Mouse (Mus musculus): ENCODE results near the gene Heatr3. TPM values are rescaled to one million over a fixed set of nuclear protein-coding genes. Genes with fewer than 3 reads are reported as not detected.

Gene Heatr3
- polyA plus RNA-seq, 1 experiment from 2014 or later: 32.8 TPM

DNA sequence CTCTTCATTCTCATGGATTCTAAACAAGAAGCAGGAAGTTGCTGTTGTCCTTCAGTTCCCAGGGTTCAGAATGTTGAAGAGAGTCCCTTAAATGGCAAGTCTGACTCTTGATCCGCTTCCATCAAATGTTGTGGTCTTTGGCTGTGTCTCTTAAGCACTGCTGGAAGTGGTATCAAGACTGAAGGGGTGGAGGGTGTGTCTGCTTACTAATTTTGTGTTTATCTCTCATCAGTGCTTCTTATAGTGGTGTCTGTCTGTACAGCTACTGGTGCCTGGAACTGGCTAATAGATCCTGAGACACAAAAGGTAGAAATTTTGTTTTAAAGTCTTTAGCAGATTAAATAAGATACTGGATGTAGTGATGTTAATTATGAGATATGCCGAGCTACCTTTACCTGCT, 12.8 kb upstream of the Heatr3 start:
- no peak overlapping the region for H3K4me2 ChIP-seq (ENCODE audit: low read depth, low read length)
- 92% methylated on average over 2 of the region's 2 CpGs for WGBS
- H3K36me3 ChIP-seq (ENCODE audit: control insufficient read depth, insufficient read depth): peaks cover 16% of the 10 kb centered on the region
- H3K9me3 ChIP-seq (replicated peaks; ENCODE audit: control insufficient read depth, low read length): no peaks in the 10 kb centered on the region
- H3K9ac ChIP-seq (ENCODE audit: low read length): no peak overlapping the region
- no peak overlapping the region for H3K4me3 ChIP-seq (ENCODE audit: low read length)
- no peaks in the 10 kb centered on the region for H3K27me3 ChIP-seq (ENCODE audit: control insufficient read depth, insufficient read depth, low read length)
- no peak for ATAC-seq (replicated peaks; ENCODE audit: extremely low read depth, insufficient read depth, low FRiP score)
- no peaks in the 10 kb centered on the region for H3K4me1 ChIP-seq (ENCODE audit: control insufficient read depth, insufficient read depth, low read length)
- H3K27ac ChIP-seq (ENCODE audit: low read length): no peak overlapping the region

GRCm38 (mm10) chr8:88129397-88129796, 8.3 kb upstream of the Heatr3 start:
- WGBS: 93% methylated on average over 4 of the region's 4 CpGs
- Histone ChIP-seq H3K9ac (ENCODE audit: low read length) (no peak overlapping the region), H3K27ac (ENCODE audit: low read length) (no peak overlapping the region), H3K4me1 (ENCODE audit: control insufficient read depth, insufficient read depth, low read length) (no peaks in the 10 kb centered on the region), H3K36me3 (ENCODE audit: control insufficient read depth, insufficient read depth) (peaks cover 28% of the 10 kb centered on the region), H3K4me2 (ENCODE audit: low read depth, low read length) (no peak overlapping the region), H3K9me3 (replicated peaks; ENCODE audit: control insufficient read depth, low read length) (no peaks in the 10 kb centered on the region), H3K27me3 (ENCODE audit: control insufficient read depth, insufficient read depth, low read length) (no peaks in the 10 kb centered on the region), H3K4me3 (ENCODE audit: low read length) (no peak overlapping the region)
- ATAC-seq (replicated peaks; ENCODE audit: extremely low read depth, insufficient read depth, low FRiP score): no peak

DNA sequence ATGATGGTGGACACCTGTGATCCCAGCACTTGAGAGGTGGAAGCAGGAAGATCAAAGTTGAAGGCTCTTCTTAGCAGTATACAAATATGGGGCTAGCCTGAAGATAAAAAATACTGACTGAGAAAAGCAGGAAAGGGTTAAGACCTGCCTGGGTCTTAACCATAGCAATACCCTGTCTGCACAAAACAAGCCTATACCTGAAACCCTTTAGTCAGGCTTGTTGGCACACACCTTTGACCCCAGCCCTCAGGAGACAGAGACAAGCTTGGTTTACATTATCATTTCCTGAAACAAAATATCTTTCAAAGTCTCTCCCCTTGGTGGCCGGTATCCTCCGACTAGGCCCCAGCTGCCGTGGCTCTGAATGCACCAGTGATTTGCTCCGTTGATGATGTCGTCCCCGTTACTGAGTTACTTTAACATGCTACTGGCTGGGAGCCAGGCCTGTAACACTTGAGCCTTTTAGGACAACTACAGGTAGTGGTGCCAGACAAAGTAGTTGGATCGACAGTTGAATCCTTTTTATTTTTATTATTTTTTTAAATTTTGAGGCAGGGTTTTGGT, 6.8 kb upstream of the Heatr3 start:
- no peak overlapping the region for H3K4me3 ChIP-seq (ENCODE audit: low read length)
- no peaks in the 10 kb centered on the region for H3K9me3 ChIP-seq (replicated peaks; ENCODE audit: control insufficient read depth, low read length)
- no peaks in the 10 kb centered on the region for H3K4me1 ChIP-seq (ENCODE audit: control insufficient read depth, insufficient read depth, low read length)
- H3K9ac ChIP-seq (ENCODE audit: low read length): no peak overlapping the region
- H3K27ac ChIP-seq (ENCODE audit: low read length): no peak overlapping the region
- no peak for ATAC-seq (replicated peaks; ENCODE audit: extremely low read depth, insufficient read depth, low FRiP score)
- 53% methylated on average over 7 of the region's 7 CpGs for WGBS
- peaks cover 25% of the 10 kb centered on the region for H3K36me3 ChIP-seq (ENCODE audit: control insufficient read depth, insufficient read depth)
- H3K27me3 ChIP-seq (ENCODE audit: control insufficient read depth, insufficient read depth, low read length): no peaks in the 10 kb centered on the region
- no peak overlapping the region for H3K4me2 ChIP-seq (ENCODE audit: low read depth, low read length)

- no peak overlapping the region for H3K4me2 ChIP-seq (ENCODE audit: low read depth, low read length)
- H3K4me1 ChIP-seq (ENCODE audit: control insufficient read depth, insufficient read depth, low read length): peaks cover 7% of the 10 kb centered on the region
- peaks cover 27% of the 10 kb centered on the region for H3K36me3 ChIP-seq (ENCODE audit: control insufficient read depth, insufficient read depth)
These were observed 1.6 kb downstream of the Heatr3 start for GRCm38 (mm10) chr8:88139256-88139655.

GRCm38 (mm10) chr8:88141629-88142028, 4.0 kb downstream of the Heatr3 start:
- Histone ChIP-seq H3K27ac (ENCODE audit: low read length) (no peak overlapping the region), H3K4me3 (ENCODE audit: low read length) (no peak overlapping the region), H3K9ac (ENCODE audit: low read length) (no peak overlapping the region), H3K27me3 (ENCODE audit: control insufficient read depth, insufficient read depth, low read length) (no peaks in the 10 kb centered on the region), H3K9me3 (replicated peaks; ENCODE audit: control insufficient read depth, low read length) (no peaks in the 10 kb centered on the region), H3K36me3 (ENCODE audit: control insufficient read depth, insufficient read depth) (peaks cover 20% of the 10 kb centered on the region), H3K4me2 (ENCODE audit: low read depth, low read length) (no peak overlapping the region), H3K4me1 (ENCODE audit: control insufficient read depth, insufficient read depth, low read length) (peaks cover 7% of the 10 kb centered on the region)
- WGBS: 77% methylated on average over 3 of the region's 3 CpGs
- ATAC-seq (replicated peaks; ENCODE audit: extremely low read depth, insufficient read depth, low FRiP score): no peak

More at GRCm38 (mm10) chr8:88139256-88139655, 1.6 kb downstream of the Heatr3 start:
- Histone ChIP-seq H3K4me3 (ENCODE audit: low read length) (no peak overlapping the region), H3K9ac (ENCODE audit: low read length) (no peak overlapping the region), H3K9me3 (replicated peaks; ENCODE audit: control insufficient read depth, low read length) (no peaks in the 10 kb centered on the region), H3K27ac (ENCODE audit: low read length) (no peak overlapping the region), H3K27me3 (ENCODE audit: control insufficient read depth, insufficient read depth, low read length) (no peaks in the 10 kb centered on the region)
- 95% methylated on average over 3 of the region's 3 CpGs for WGBS
- ATAC-seq (replicated peaks; ENCODE audit: extremely low read depth, insufficient read depth, low FRiP score): no peak

DNA sequence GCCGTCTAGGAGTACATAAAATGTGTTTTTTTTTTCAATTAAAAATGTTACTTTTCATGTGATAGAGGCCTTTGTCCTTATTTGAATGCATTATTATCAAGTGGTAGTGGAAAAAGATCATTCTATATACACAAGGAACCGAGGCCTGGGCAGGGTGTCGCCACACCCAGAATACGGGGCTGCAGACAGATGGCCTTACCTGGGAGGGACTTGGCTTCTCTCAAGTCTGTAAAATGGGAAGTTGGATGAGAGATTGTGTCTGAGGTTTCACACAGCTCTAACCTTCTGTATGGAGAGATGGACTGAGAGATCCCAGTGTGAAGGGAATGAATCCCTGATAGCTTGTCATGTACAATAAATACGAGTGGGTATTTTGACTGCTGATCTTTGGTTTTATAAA, 6.4 kb downstream of the Heatr3 start:
- H3K36me3 ChIP-seq (ENCODE audit: control insufficient read depth, insufficient read depth): peaks cover 33% of the 10 kb centered on the region
- WGBS: 88% methylated on average over 5 of the region's 5 CpGs
- H3K9me3 ChIP-seq (replicated peaks; ENCODE audit: control insufficient read depth, low read length): no peaks in the 10 kb centered on the region
- no peak overlapping the region for H3K27ac ChIP-seq (ENCODE audit: low read length)
- no peaks in the 10 kb centered on the region; the same call in 1 of the 2 replicates for H3K4me1 ChIP-seq (ENCODE audit: control insufficient read depth, insufficient read depth, low read length)
- H3K4me3 ChIP-seq (ENCODE audit: low read length): no peak overlapping the region
- ATAC-seq (replicated peaks; ENCODE audit: extremely low read depth, insufficient read depth, low FRiP score): no peak
- H3K9ac ChIP-seq (ENCODE audit: low read length): no peak overlapping the region
- no peak overlapping the region for H3K4me2 ChIP-seq (ENCODE audit: low read depth, low read length)
- no peaks in the 10 kb centered on the region for H3K27me3 ChIP-seq (ENCODE audit: control insufficient read depth, insufficient read depth, low read length)

GRCm38 (mm10) chr8:88150910-88151371, 13.3 kb downstream of the Heatr3 start:
- WGBS: 92% methylated on average over 6 of the region's 6 CpGs
- Histone ChIP-seq H3K36me3 (ENCODE audit: control insufficient read depth, insufficient read depth) (peaks cover 37% of the 10 kb centered on the region), H3K4me3 (ENCODE audit: low read length) (no peak overlapping the region), H3K9ac (ENCODE audit: low read length) (no peak overlapping the region), H3K27me3 (ENCODE audit: control insufficient read depth, insufficient read depth, low read length) (no peaks in the 10 kb centered on the region), H3K27ac (ENCODE audit: low read length) (no peak overlapping the region), H3K4me2 (ENCODE audit: low read depth, low read length) (no peak overlapping the region), H3K9me3 (replicated peaks; ENCODE audit: control insufficient read depth, low read length) (no peaks in the 10 kb centered on the region), H3K4me1 (ENCODE audit: control insufficient read depth, insufficient read depth, low read length) (no peaks in the 10 kb centered on the region)
- no peak for ATAC-seq (replicated peaks; ENCODE audit: extremely low read depth, insufficient read depth, low FRiP score)

- H3K36me3 ChIP-seq (ENCODE audit: control insufficient read depth, insufficient read depth): peaks cover 69% of the 10 kb centered on the region
- H3K9ac ChIP-seq (ENCODE audit: low read length): no peak overlapping the region
- no peaks in the 10 kb centered on the region for H3K27me3 ChIP-seq (ENCODE audit: control insufficient read depth, insufficient read depth, low read length)
- no peak overlapping the region for H3K27ac ChIP-seq (ENCODE audit: low read length)
- H3K9me3 ChIP-seq (replicated peaks; ENCODE audit: control insufficient read depth, low read length): no peaks in the 10 kb centered on the region
- no peak overlapping the region for H3K4me3 ChIP-seq (ENCODE audit: low read length)
- no peaks in the 10 kb centered on the region for H3K4me1 ChIP-seq (ENCODE audit: control insufficient read depth, insufficient read depth, low read length)
- 87% methylated on average over 10 of the region's 10 CpGs for WGBS
- no peak overlapping the region for H3K4me2 ChIP-seq (ENCODE audit: low read depth, low read length)
- ATAC-seq (replicated peaks; ENCODE audit: extremely low read depth, insufficient read depth, low FRiP score): no peak
These were observed 22.8 kb downstream of the Heatr3 start for GRCm38 (mm10) chr8:88160237-88160995.

GRCm38 (mm10) chr8:88161439-88161838, 23.8 kb downstream of the Heatr3 start:
- 74% methylated on average over 5 of the region's 5 CpGs for WGBS
- Histone ChIP-seq H3K4me3 (ENCODE audit: low read length) (no peak overlapping the region), H3K4me2 (ENCODE audit: low read depth, low read length) (no peak overlapping the region), H3K9me3 (replicated peaks; ENCODE audit: control insufficient read depth, low read length) (no peaks in the 10 kb centered on the region), H3K27ac (ENCODE audit: low read length) (no peak overlapping the region), H3K9ac (ENCODE audit: low read length) (no peak overlapping the region), H3K27me3 (ENCODE audit: control insufficient read depth, insufficient read depth, low read length) (no peaks in the 10 kb centered on the region), H3K4me1 (ENCODE audit: control insufficient read depth, insufficient read depth, low read length) (no peaks in the 10 kb centered on the region), H3K36me3 (ENCODE audit: control insufficient read depth, insufficient read depth) (peaks cover 65% of the 10 kb centered on the region)
- no peak for ATAC-seq (replicated peaks; ENCODE audit: extremely low read depth, insufficient read depth, low FRiP score)

All from heart, embryonic 16.5 days (tissue).